Mouse (Mus musculus) embryonic facial prominence, embryonic 12.5 days (tissue): Measurements from ENCODE around the gene Zfp420. TPM values are rescaled to one million over a fixed set of nuclear protein-coding genes. Genes with fewer than 3 reads are reported as not detected.

Experiments used
- ATAC-seq: fragments of 200-750 bp; cut with Nextera tagmentation; 2 replicates; pipeline ENCODE4 v1.8.0; 2017; ENCODE audit not compliant: insufficient number of reproducible peaks, insufficient read depth, low FRiP score, low TSS enrichment
- H3K27ac ChIP-seq: fragments of 300-500 bp; sonication (generic); 2 replicates; pipeline ENCODE4 v1.5.1; 2016; ENCODE audit warnings: mild to moderate bottlenecking
- H3K27me3 ChIP-seq: fragments of 300-500 bp; sonication (generic); 2 replicates; pipeline ENCODE4 v1.6.1; 2016; ENCODE audit warnings: mild to moderate bottlenecking, moderate library complexity
- H3K36me3 ChIP-seq: fragments of 300-500 bp; sonication (generic); 2 replicates; pipeline ENCODE4 v1.6.1; 2016; ENCODE audit warnings: mild to moderate bottlenecking
- H3K4me1 ChIP-seq: fragments of 300-500 bp; sonication (generic); 2 replicates; pipeline ENCODE4 v1.6.1; 2016
- H3K4me2 ChIP-seq: fragments of 300-500 bp; sonication (generic); replicated peaks from 2 replicates; pipeline ENCODE4 v1.6.1; 2016; ENCODE audit warnings: mild to moderate bottlenecking, moderate library complexity
- H3K4me3 ChIP-seq: fragments of 300-500 bp; sonication (generic); 2 replicates; pipeline ENCODE4 v1.5.1; 2016; ENCODE audit warnings: mild to moderate bottlenecking
- H3K9ac ChIP-seq: fragments of 300-500 bp; sonication (generic); 2 replicates; pipeline ENCODE4 v1.6.1; 2016; ENCODE audit warnings: mild to moderate bottlenecking, moderate library complexity
- H3K9me3 ChIP-seq: fragments of 300-500 bp; sonication (generic); 2 replicates; pipeline ENCODE4 v1.6.1; 2016; ENCODE audit warnings: mild to moderate bottlenecking, moderate library complexity
- WGBS: fragments of 180-500 bp; shearing (Covaris S2); methylation state at CpG from one replicate; pipeline ENCODE4 v1.1.7; 2016; 5-methylcytosine and 5-hydroxymethylcytosine counted together
- polyA plus RNA-seq: library from polyadenylated mRNA; unstranded; fragments of >200 nt; fragmentation: Nextera tagmentation; extraction: Ambion mirVana; gene quantifications from 2 replicates; pipeline ENCODE4 v1.2.1, GENCODE M21; 2016

Gene Zfp420
- polyA plus RNA-seq, 1 experiment from 2014 or later: 10.3 TPM

GRCm38 (mm10) chr7:29905966-29906681 lies 46.3 kb downstream of the Zfp420 start, which contains the start of gene Zfp27:
Gene Zfp27 (minus strand): TSS chr7:29906572.
- Histone ChIP-seq H3K9me3 (no peaks in the 10 kb centered on the region), H3K36me3 (peaks cover 23% of the 10 kb centered on the region), H3K4me2 (peak within 1 kb of the TSS; percentile 56), H3K4me1 (peaks cover 11% of the 10 kb centered on the region), H3K27ac (peak within 1 kb of the TSS; percentile 96), H3K4me3 (peak within 1 kb of the TSS; percentile 57), H3K9ac (peak within 1 kb of the TSS; percentile 54), H3K27me3 (no peaks in the 10 kb centered on the region)
- ATAC-seq: peak; percentile 78
- under 1% methylated on average over 22 of the region's 22 CpGs for WGBS

- peaks cover 23% of the 10 kb centered on the region for H3K36me3 ChIP-seq
- 26% methylated on average over 8 of the region's 8 CpGs for WGBS
- peak overlapping the region; percentile 56 for H3K4me2 ChIP-seq
- no peaks in the 10 kb centered on the region for H3K27me3 ChIP-seq
- peaks cover 11% of the 10 kb centered on the region for H3K4me1 ChIP-seq
- peak overlapping the region; percentile 96 for H3K27ac ChIP-seq
- H3K9ac ChIP-seq: 0 out of 2 replicates have a peak overlapping the region, but pooled peaks have one; percentile 54
- H3K9me3 ChIP-seq: no peaks in the 10 kb centered on the region
- no peak for ATAC-seq
- H3K4me3 ChIP-seq: peak overlapping the region; percentile 57
Observed at GRCm38 (mm10) chr7:29906682-29907058, 46.9 kb downstream of the Zfp420 start.

GRCm38 (mm10) chr7:29907206-29907605 lies 47.4 kb downstream of the Zfp420 start:
- 88% methylated on average over 5 of the region's 5 CpGs for WGBS
- H3K4me2 ChIP-seq: peak overlapping the region; percentile 56
- peak overlapping the region; percentile 96; the same call in 1 of the 2 replicates for H3K27ac ChIP-seq
- no peak for ATAC-seq
- H3K4me3 ChIP-seq: no peak overlapping the region
- no peaks in the 10 kb centered on the region for H3K27me3 ChIP-seq
- H3K9me3 ChIP-seq: no peaks in the 10 kb centered on the region
- H3K9ac ChIP-seq: no peak overlapping the region
- H3K4me1 ChIP-seq: peaks cover 11% of the 10 kb centered on the region
- H3K36me3 ChIP-seq: peaks cover 26% of the 10 kb centered on the region

DNA sequence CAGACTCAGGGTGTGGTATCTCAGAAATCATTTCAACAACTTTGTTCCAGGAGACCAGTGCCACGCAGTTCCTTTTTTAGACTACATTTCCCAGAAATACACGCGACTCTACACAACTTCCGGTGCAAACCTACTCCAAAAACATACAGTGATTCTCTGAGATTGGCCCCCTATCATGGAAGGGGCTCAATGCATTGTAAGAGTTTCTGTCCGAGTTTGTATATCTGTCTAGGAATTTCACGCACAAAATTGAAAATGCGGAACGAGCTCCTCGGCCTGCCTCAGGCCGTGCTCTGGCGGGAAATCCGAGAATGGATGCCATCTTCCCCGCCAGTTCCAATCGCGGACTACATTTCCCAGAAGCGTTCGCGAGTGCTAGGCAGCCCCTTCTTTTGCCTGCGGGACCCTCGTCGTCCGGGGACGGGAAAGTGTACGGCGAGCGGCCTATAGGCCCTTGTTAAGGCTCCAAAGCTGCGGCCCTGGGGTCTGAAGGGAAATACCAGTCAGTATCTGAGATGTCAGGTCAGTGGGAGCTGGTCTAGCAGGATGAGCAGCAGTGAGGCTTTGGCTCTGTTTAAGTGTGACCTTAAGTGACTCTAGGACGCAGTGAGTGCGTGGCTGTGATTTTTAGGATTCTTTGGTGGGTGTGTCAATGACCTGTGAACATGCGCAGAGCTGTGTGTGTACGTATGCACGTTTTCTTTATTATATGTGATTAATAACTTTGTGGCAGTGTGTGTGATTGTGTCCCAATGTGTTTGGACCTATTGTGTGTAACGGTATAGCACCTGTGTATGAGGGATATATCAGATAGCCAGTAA lies 48.6 kb downstream of the Zfp420 start, which contains the start of gene Zfp383:
Gene Zfp383 (plus strand): TSS at position 94 of the 821 bp plus-strand sequence.
- no peaks in the 10 kb centered on the region for H3K27me3 ChIP-seq

DNA sequence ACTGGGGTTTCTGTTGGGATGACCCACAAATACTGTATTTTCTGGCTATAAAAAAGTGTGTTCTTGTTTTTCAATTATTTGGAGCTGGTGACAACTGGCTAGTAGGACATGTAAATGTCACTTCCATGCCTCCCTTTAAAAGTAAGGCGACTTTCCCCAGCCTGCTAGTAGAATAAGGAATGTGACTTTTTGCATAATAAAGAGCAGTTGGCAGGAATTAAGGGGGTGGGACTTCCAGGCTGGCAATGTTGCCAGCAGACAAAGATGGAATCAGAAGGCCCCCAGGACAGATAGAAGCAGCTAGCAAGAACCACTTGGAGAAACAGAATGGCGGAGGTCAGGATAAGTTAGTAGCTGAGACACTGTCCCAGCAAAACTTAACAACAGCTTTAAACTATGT lies 50.5 kb downstream of the Zfp420 start:
- Histone ChIP-seq H3K9me3 (0 out of 2 replicates have a peak, but pooled peaks cover 4% of the 10 kb centered on the region), H3K27ac (no peak overlapping the region), H3K36me3 (peaks cover 44% of the 10 kb centered on the region), H3K9ac (no peak overlapping the region), H3K4me1 (peaks cover 11% of the 10 kb centered on the region), H3K27me3 (no peaks in the 10 kb centered on the region), H3K4me3 (no peak overlapping the region), H3K4me2 (no peak overlapping the region)
- 68% methylated on average over 2 of the region's 2 CpGs for WGBS
- ATAC-seq: no peak

More for the DNA sequence above, 48.6 kb downstream of the Zfp420 start, which contains the start of gene Zfp383:
- ATAC-seq: peak; percentile 75
- H3K4me3 ChIP-seq: peak within 1 kb of the TSS; percentile 69
- peak within 1 kb of the TSS; percentile 56 for H3K4me2 ChIP-seq
- peaks cover 11% of the 10 kb centered on the region for H3K4me1 ChIP-seq
- H3K36me3 ChIP-seq: peaks cover 32% of the 10 kb centered on the region
- peak within 1 kb of the TSS; percentile 72 for H3K9ac ChIP-seq
- WGBS: under 1% methylated on average over 33 of the region's 33 CpGs
- H3K27ac ChIP-seq: peak within 1 kb of the TSS; percentile 96
- no peaks in the 10 kb centered on the region for H3K9me3 ChIP-seq

GRCm38 (mm10) chr7:29912172-29912571 lies 52.4 kb downstream of the Zfp420 start:
- Histone ChIP-seq H3K9me3 (0 out of 2 replicates have a peak, but pooled peaks cover 5% of the 10 kb centered on the region), H3K27me3 (no peaks in the 10 kb centered on the region), H3K4me3 (no peak overlapping the region), H3K4me2 (no peak overlapping the region), H3K9ac (no peak overlapping the region), H3K4me1 (peaks cover 11% of the 10 kb centered on the region), H3K36me3 (peaks cover 54% of the 10 kb centered on the region), H3K27ac (no peak overlapping the region)
- WGBS: 93% methylated on average over 13 of the region's 13 CpGs
- ATAC-seq: no peak

DNA sequence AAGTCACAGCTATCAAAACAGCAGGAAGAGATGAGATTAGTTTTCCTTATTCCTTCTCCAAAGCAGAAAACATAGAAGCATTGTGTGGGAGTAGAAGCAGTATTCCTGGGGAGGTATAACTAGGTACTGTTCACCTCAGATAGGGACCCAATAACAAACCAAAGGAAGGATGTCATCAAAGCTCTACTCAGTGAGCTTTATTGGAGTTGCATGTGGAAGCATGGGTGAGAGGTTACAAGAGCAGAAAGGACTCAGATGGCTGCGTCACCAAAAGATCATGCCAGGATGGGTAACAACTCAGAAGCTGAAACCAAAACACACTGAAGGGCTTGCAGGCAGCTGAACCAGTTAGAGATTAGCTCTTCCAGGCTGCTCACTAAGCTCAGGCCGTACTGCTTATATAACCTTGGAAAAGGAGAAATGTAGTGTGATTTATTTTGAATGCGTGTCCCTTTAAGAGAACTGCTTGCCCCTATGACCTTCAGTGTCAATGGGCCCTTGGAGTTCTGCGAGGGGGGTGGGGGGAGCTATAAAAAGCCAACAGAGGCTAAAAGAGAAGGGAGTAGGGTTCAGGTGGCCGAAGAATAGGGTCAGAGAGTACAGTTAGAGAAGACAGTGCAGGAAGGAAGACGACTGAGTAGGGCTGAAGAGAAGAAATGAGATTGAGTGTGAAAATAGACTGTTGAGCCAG lies 57.7 kb downstream of the Zfp420 start:
- 50% methylated on average over 6 of the region's 6 CpGs for WGBS
- ATAC-seq: no peak
- peaks cover 34% of the 10 kb centered on the region for H3K36me3 ChIP-seq

GRCm38 (mm10) chr7:29918062-29918453 lies 58.3 kb downstream of the Zfp420 start:
- H3K27ac ChIP-seq: no peak overlapping the region
- H3K4me1 ChIP-seq: no peaks in the 10 kb centered on the region
- ATAC-seq: no peak
- 84% methylated on average over 4 of the region's 4 CpGs for WGBS
- 0 out of 2 replicates have a peak, but pooled peaks cover 5% of the 10 kb centered on the region for H3K9me3 ChIP-seq
- H3K9ac ChIP-seq: no peak overlapping the region
- H3K36me3 ChIP-seq: peaks cover 31% of the 10 kb centered on the region
- H3K4me3 ChIP-seq: no peak overlapping the region
- no peak overlapping the region for H3K4me2 ChIP-seq
- no peaks in the 10 kb centered on the region for H3K27me3 ChIP-seq

More for the DNA sequence above, 57.7 kb downstream of the Zfp420 start:
- Histone ChIP-seq H3K4me2 (no peak overlapping the region), H3K9ac (no peak overlapping the region), H3K27ac (no peak overlapping the region), H3K9me3 (0 out of 2 replicates have a peak, but pooled peaks cover 5% of the 10 kb centered on the region), H3K4me3 (no peak overlapping the region), H3K4me1 (no peaks in the 10 kb centered on the region), H3K27me3 (no peaks in the 10 kb centered on the region)

- H3K9ac ChIP-seq: no peak overlapping the region
- no peaks in the 10 kb centered on the region for H3K27me3 ChIP-seq
- H3K36me3 ChIP-seq: no peaks in the 10 kb centered on the region
- WGBS: 85% methylated on average over 6 of the region's 6 CpGs
- no peak for ATAC-seq
- no peak overlapping the region for H3K27ac ChIP-seq
- H3K4me1 ChIP-seq: no peaks in the 10 kb centered on the region
- no peak overlapping the region for H3K4me2 ChIP-seq
- H3K4me3 ChIP-seq: no peak overlapping the region
- no peaks in the 10 kb centered on the region for H3K9me3 ChIP-seq
Observed at GRCm38 (mm10) chr7:29921439-29922093, 61.8 kb downstream of the Zfp420 start.

DNA sequence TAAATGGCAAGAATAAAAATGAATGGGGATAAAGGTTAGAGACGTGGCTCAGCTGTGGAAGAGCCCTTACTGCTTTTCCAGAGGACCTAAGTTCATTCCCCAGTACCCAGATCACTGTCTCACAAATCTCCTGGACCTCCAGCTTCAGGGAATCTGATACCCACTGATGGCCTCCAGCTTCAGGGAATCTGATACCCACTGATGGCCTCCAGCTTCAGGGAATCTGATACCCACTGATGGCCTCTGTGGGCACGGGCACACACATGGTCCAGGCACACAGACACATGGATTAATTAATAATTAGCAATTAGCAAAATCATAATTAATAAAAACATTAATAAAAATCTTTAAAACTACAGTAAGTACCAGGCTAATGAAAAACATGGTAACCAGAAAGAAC lies 63.0 kb downstream of the Zfp420 start:
- H3K27ac ChIP-seq: no peak overlapping the region
- H3K9me3 ChIP-seq: no peaks in the 10 kb centered on the region
- no peaks in the 10 kb centered on the region for H3K4me1 ChIP-seq
- H3K27me3 ChIP-seq: no peaks in the 10 kb centered on the region
- no peak for ATAC-seq
- H3K36me3 ChIP-seq: no peaks in the 10 kb centered on the region
- no peak overlapping the region for H3K4me3 ChIP-seq
- no peak overlapping the region for H3K9ac ChIP-seq
- no peak overlapping the region for H3K4me2 ChIP-seq
- 25% methylated on average over 2 of the region's 2 CpGs for WGBS
